Mouse (Mus musculus): ENCODE measurements around the gene Zscan29. TPM values are rescaled to one million over a fixed set of nuclear protein-coding genes. Genes with fewer than 3 reads are reported as not detected.
A peak's percentile ranks its signal among the peaks of the same experiment; 100 is the strongest.

Zscan29 gene
- total RNA-seq (2021): 10 to 100 TPM; 18.5 to 20.0 TPM
- long read RNA-seq, experiment 1, transcript Zscan29-203 (2 exons, 2,894 nt): major isoform, 8 of 15 reads
- long read RNA-seq, experiment 1, partial matches to known transcripts: 6 of 15 reads
- long read RNA-seq, experiment 1, other reads (novel, unspliced or antisense): 1 of 15 reads
- long read RNA-seq, experiment 2, transcript Zscan29-203 (2 exons, 2,894 nt): major isoform, 8 of 19 reads
- long read RNA-seq, experiment 2, partial matches to known transcripts: 6 of 19 reads
- long read RNA-seq, experiment 2, other reads (novel, unspliced or antisense): 5 of 19 reads

GRCm38 (mm10) chr2:121170980-121171742, at the start of gene Zscan29:
Gene Zscan29 (minus strand): TSS chr2:121171125.
- DNase-seq (ENCODE audit: low spot score in 2 of 2): peak; percentile 73 to 84

- DNase-seq (ENCODE audit: low spot score in 2 of 2): no peak
Observed at GRCm38 (mm10) chr2:121219994-121220393, 49.1 kb upstream of the Zscan29 start.

GRCm38 (mm10) chr2:121219177-121219576, 48.3 kb upstream of the Zscan29 start:
- no peak for DNase-seq (ENCODE audit: low spot score in 2 of 2)

- DNase-seq (ENCODE audit: low spot score in 2 of 2): no peak
Observed at GRCm38 (mm10) chr2:121214491-121214890, 43.6 kb upstream of the Zscan29 start.

- no peak for DNase-seq (ENCODE audit: low spot score in 2 of 2)
Observed at GRCm38 (mm10) chr2:121206541-121206940, 35.6 kb upstream of the Zscan29 start.

DNA sequence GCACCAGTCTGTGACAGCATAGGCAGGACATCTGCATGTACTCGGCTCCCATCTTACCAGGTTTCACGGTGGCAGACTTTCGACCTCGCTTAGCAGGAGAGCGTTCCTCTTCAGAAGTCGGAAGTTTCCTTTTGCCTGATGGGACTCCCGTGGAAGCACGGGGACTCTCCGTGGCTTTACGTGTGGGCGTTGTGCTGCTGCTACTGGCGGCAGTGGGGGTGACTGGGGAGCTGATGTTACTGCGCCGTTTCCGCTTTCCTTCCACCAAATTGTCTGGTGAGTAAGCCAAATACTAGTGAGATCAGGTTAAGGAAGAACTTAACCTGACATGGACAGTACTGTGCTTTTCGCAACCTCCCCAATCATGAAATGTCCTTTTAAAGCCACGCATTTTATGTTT, 33.4 kb upstream of the Zscan29 start:
- no peak for DNase-seq (ENCODE audit: low spot score in 2 of 2)

DNA sequence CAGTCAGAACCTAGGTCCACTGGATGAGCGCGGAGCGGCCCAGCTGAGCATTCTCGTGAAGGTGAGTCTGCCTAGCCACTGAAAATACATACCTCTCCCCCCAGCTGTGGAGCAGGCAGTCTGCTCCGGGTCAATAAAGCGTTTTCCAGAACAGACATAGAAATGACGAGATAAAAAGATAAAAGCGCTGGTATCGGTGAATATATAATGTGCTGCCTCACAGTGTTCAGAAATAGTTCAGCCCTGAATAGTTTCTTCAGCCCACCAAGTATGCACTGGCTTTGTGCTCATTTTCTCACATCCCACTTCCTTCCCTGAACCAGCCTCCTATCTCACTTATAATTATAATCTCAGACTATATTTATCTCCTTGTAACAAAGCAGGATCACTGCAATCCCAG, 24.5 kb upstream of the Zscan29 start:
- no peak for DNase-seq (ENCODE audit: low spot score in 2 of 2)

DNA sequence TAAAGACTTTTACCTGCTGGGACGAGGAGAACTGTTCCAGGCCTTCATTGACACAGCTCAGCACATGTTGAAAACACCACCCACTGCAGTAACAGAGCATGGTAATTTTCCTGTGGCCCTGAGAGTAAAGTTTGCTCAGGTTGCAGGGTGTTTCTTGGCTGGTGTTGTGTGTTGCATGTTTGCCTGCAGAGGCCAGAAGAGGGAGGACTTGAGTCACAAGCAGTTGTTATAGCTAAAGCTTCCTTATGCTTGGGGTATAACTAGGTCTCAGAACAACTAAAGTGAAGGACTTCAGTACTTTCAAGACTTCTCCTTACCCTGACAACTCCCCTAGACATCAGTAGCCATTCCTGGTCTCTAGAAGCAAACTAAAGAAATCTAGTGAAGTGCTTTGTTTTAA, 17.6 kb upstream of the Zscan29 start:
- no peak for DNase-seq (ENCODE audit: low spot score in 2 of 2)

- DNase-seq (ENCODE audit: low spot score in 2 of 2): no peak
Observed at GRCm38 (mm10) chr2:121184142-121184541, 13.2 kb upstream of the Zscan29 start.

DNA sequence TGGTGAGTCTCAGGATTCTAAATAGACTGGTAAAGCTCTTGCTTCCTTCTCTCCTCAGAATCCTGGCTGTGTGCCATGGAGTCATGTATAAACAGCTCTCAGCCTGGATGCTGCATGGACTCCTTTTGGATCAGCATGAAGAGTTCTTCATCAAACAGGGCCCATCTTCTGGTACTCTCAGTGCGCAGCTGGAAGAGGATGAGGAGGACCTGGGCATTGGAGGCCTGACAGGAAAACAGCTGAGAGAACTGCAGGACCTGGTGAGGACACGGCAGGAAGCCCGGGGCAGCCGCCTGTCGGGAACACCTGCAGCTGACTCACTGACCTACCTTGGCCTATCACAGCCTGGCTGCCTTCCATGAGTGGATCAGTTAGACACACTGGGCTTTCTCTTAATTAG, 12.5 kb upstream of the Zscan29 start:
- DNase-seq (ENCODE audit: low spot score in 2 of 2): no peak

DNA sequence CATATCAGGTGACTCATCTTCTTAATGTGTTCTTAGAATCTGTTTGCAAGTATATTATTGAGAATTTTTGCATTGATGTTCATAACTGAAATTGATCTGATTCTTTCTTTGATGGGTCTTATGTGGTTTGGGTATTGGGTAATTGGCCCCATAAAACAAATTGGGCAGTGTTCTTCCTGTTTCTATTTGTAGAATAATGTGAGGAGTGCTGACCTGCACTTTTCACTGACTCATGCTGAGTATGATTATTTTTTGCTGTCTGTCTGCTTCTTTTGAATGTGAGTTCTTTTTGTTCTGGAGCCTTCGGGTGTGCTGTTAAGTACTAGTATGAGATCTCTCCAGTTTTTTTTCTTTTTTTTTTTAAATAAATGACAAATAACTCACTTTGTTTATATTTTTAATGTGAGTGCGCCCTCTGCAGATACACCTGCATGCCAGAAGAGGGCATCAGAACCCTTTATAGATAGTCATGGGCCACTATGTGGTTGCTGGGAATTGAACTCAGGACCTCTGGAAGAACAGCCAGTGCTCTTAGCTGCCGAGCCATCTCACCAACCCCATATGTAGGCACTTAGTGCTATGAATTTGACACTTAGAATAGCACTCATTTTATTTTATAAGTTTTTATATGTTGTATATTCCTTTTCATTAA, 8.0 kb upstream of the Zscan29 start:
- DNase-seq (ENCODE audit: low spot score in 2 of 2): no peak

GRCm38 (mm10) chr2:121170481-121170971, 399 bp downstream of the Zscan29 start, which contains the start of gene Tubgcp4:
Gene Tubgcp4 (plus strand): TSS chr2:121170654.
- peak in 1 of 2 experiments; percentile 30 for DNase-seq (ENCODE audit: low spot score in 2 of 2)

GRCm38 (mm10) chr2:121169902-121170301, 1.0 kb downstream of the Zscan29 start:
- DNase-seq (ENCODE audit: low spot score in 2 of 2): no peak

- no peak for DNase-seq (ENCODE audit: low spot score in 2 of 2)
Observed at GRCm38 (mm10) chr2:121169173-121169572, 1.8 kb downstream of the Zscan29 start.

DNA sequence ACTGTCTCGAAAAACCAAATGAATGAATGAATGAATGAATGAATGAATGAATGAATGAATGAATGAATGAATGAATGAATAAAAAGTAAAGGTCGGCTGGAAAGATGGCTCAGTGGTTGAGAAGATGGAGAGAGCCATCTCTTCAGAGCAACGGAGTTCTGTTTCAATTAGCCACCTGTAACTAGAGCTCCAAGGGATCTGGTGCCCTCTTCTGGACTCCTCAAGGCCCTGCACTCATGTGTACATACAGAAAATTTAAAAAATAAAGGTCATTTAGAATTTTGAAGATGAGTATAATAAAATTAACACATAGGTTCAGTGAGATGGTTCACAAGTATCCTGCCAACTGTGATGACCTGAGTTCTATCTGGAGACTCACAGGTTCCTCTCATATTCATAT, 17.8 kb downstream of the Zscan29 start:
- DNase-seq (ENCODE audit: low spot score in 2 of 2): no peak

DNA sequence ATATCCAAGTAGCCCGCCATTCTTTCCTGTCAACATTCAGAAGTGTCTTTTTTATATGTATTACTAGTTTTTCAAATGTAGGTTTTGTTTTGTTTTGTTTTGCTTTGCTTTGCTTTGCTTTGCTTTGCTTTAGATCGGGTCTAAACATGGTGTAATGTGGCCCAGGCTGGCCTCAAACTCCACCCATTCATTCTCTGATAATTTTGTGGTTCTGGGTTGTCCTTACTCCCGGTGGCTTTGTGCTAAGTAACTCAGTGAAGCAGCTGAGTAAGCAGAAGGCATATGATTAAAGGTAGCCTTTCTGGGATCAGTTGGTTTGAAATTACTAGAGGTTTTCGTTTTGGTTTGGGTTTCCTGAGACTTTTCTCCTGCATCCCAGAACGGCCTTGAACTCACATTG, 21.2 kb downstream of the Zscan29 start:
- no peak for DNase-seq (ENCODE audit: low spot score in 2 of 2)

- DNase-seq (ENCODE audit: low spot score in 2 of 2): no peak
Observed at GRCm38 (mm10) chr2:121142415-121142814, 28.5 kb downstream of the Zscan29 start.

GRCm38 (mm10) chr2:121141216-121142035, 29.5 kb downstream of the Zscan29 start:
- DNase-seq (ENCODE audit: low spot score in 2 of 2): no peak

GRCm38 (mm10) chr2:121140018-121140882, 30.7 kb downstream of the Zscan29 start, which contains the start of the genes Adal and Lcmt2:
Gene Adal (plus strand): TSS chr2:121140428.
Gene Lcmt2 (minus strand): TSS chr2:121140653.
- peak; percentile 72 to 80 for DNase-seq (ENCODE audit: low spot score in 2 of 2)
